Mouse (Mus musculus): ENCODE results near the gene Papolb. TPM values are rescaled to one million over a fixed set of nuclear protein-coding genes. Genes with fewer than 3 reads are reported as not detected.
A peak's percentile ranks its signal among the peaks of the same experiment; 100 is the strongest.

Papolb gene
- total and polyA plus RNA-seq, 3 experiments = not detected

DNA sequence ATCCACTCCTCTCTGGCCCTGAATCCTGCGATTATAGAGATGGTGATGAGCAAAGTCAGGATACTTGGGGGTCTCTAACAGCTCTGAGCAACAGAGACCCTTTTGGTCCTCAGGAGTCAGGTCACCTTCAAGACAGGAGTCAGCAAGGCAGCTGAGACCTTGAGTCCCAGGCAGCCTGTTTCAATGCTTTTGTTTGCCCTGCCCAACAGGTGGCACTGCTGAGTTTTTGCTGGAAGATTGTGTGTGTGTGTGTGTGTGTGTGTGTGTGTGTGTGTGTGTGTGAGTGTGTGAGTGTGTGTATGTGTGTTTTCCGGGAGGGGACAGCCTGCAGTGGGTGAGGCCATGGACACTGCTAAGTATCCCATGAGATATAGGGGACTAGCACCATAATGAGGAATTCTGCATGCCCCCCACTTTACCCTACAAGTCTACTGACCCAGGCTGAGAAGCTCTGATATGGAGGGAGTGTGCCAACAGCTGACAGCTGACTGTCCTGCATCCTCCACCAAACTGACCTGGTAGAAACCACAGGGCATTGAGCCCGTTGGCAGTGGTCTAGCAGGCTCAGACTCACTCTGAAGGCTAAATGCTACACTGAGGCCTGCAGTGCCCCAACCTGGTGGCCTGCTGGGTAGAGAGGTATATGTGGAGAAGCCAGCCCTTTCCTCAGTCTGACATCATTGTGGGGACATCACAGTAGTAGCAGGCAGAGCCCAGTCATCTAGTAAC, 24.0 kb downstream of the Papolb start:
- peak; percentile 31 for DNase-seq (ENCODE audit: extremely low read depth)
- Histone ChIP-seq H3K4me1 (ENCODE audit: control insufficient read depth in 1 of 2, insufficient read depth in 2 of 2) (peaks cover 0 to 12% of the 10 kb centered on the region in 2 experiments; a peak in 2 of 4 replicates), H3K27me3 (replicated peaks) (peaks cover 23% of the 10 kb centered on the region), H3K27ac (ENCODE audit: insufficient read depth, low read depth) (no peak overlapping the region), H3K4me2 (ENCODE audit: insufficient read depth, low read depth, poor library complexity, severe bottlenecking) (no peak overlapping the region), H3K4me3 (replicated peaks in 1 of 3; ENCODE audit: low read depth in 2 of 3, low read length in 2 of 3, poor library complexity in 1 of 3) (no peak overlapping the region), H3K9me3 (replicated peaks; ENCODE audit: low read length) (no peaks in the 10 kb centered on the region), H3K79me2 (replicated peaks; ENCODE audit: control insufficient read depth, extremely low read depth, insufficient read depth, poor library complexity, severe bottlenecking) (no peaks in the 10 kb centered on the region), H3K9ac (ENCODE audit: insufficient read depth, low read depth) (no peak overlapping the region), H3K36me3 (replicated peaks in 1 of 2; ENCODE audit: control insufficient read depth in 1 of 2, insufficient read depth in 1 of 2, low read length in 1 of 2) (no peaks in the 10 kb centered on the region)
- TF ChIP-seq RAD21 (IDR thresholded peaks at IDR 0.05; ENCODE audit: low read depth, low read length) = peak; percentile 20
- peak in 1 of 2 experiments; percentile 64; a peak in 2 of 4 replicates for TF ChIP-seq CTCF (conservative IDR thresholded peaks at IDR 0.05 in 1 of 2, IDR thresholded peaks at IDR 0.05 in 1 of 2; ENCODE audit: low read depth in 2 of 2, low read length in 2 of 2)
- TF ChIP-seq SMC3 (IDR thresholded peaks at IDR 0.05; ENCODE audit: low read depth, low read length) = peak; percentile 43
- no peak for TF ChIP-seq ELF1 (IDR thresholded peaks at IDR 0.05; ENCODE audit: low read depth, low read length)
- TF ChIP-seq POLR2AphosphoS2 (IDR thresholded peaks at IDR 0.05; ENCODE audit: low read depth, low read length) = no peak
- no peak for TF ChIP-seq TBP (conservative IDR thresholded peaks at IDR 0.05; ENCODE audit: low read depth, low read length)
- TF ChIP-seq MAX (IDR thresholded peaks at IDR 0.05; ENCODE audit: low read length) = no peak
- no peak for TF ChIP-seq EP300 (IDR thresholded peaks at IDR 0.05; ENCODE audit: low read length)
- no peak for TF ChIP-seq MAFK (IDR thresholded peaks at IDR 0.05; ENCODE audit: insufficient replicate concordance, low read length)
- in situ Hi-C loops (cut with MboI; ENCODE audit: low pct_ligation_motif_present, low pct_unique_long_range_greater_than_20kb, low sequenced_read_pairs) = loop anchor here (5.0 to 25.0 kb wide), 3 partner anchors 69 to 356 kb away; no protein-coding TSS in a partner anchor
- dilution Hi-C loops (cut with MboI; ENCODE audit: extremely low pct_ligation_motif_present, extremely low pct_unique_long_range_greater_than_20kb, low sequenced_read_pairs) = no loop called here

DNA sequence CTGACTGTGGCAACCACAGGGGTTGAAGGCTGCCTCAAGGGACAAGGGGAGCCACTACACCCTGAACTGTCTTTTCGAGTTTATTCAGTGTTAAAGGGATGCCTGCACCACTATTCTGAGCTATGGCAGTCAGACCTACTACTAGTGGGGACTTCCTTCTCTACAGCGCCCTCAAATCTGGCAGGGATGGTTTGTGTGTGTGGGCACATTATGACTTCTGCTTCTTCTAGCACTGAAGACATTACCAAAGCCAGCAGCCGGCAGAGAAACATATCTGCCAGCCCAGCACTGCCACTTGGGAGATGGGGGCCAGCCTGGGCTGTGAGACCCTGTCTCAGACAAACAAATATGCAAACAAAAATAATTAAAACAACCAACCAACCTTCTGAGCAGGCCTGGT, 25.7 kb downstream of the Papolb start:
- peaks cover 28% of the 10 kb centered on the region for H3K27me3 ChIP-seq (replicated peaks)
- dilution Hi-C loops (cut with MboI; ENCODE audit: extremely low pct_ligation_motif_present, extremely low pct_unique_long_range_greater_than_20kb, low sequenced_read_pairs) = no loop called here
- in situ Hi-C loops (cut with MboI; ENCODE audit: low pct_ligation_motif_present, low pct_unique_long_range_greater_than_20kb, low sequenced_read_pairs) = loop anchor here (5.0 to 25.0 kb wide), 3 partner anchors 71 to 358 kb away; no protein-coding TSS in a partner anchor

DNA sequence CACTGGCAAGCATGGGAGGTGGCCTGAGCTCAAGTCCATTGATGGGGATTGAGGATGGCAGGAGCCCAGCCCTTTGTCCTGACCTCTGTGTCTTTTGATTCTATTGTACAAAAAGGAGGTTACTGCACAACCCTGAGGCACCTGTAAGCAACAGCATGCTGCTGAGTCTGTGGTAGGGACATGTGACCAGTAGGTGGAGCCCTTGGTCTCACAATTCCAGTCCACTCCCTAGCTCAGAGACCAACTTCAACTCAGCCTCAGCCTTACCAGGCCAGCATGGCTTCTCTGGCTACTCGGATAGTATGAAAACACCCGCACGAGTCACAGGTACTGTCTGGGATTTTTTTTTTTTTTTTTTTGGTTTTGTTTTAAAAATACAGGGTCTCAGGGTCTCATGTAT, 27.5 kb downstream of the Papolb start:
- no peak overlapping the region for H3K4me3 ChIP-seq (replicated peaks in 1 of 3; ENCODE audit: low read depth in 2 of 3, low read length in 2 of 3, poor library complexity in 1 of 3)
- no peaks in the 10 kb centered on the region for H3K36me3 ChIP-seq (replicated peaks in 1 of 2; ENCODE audit: control insufficient read depth in 1 of 2, insufficient read depth in 1 of 2, low read length in 1 of 2)
- peak; percentile 86 for DNase-seq (ENCODE audit: extremely low read depth)
- peaks cover 34% of the 10 kb centered on the region for H3K27me3 ChIP-seq (replicated peaks)
- dilution Hi-C loops (cut with MboI; ENCODE audit: extremely low pct_ligation_motif_present, extremely low pct_unique_long_range_greater_than_20kb, low sequenced_read_pairs) (no loop called here), in situ Hi-C loops (cut with MboI; ENCODE audit: low pct_ligation_motif_present, low pct_unique_long_range_greater_than_20kb, low sequenced_read_pairs) (loop anchor here (5.0 to 25.0 kb wide), 3 partner anchors 72 to 360 kb away; no protein-coding TSS in a partner anchor)
- no peaks in the 10 kb centered on the region for H3K9me3 ChIP-seq (replicated peaks; ENCODE audit: low read length)
- H3K9ac ChIP-seq (ENCODE audit: insufficient read depth, low read depth) = no peak overlapping the region
- peaks cover 0 to 12% of the 10 kb centered on the region in 2 experiments; a peak in 2 of 4 replicates for H3K4me1 ChIP-seq (ENCODE audit: control insufficient read depth in 1 of 2, insufficient read depth in 2 of 2)
- no peak overlapping the region for H3K4me2 ChIP-seq (ENCODE audit: insufficient read depth, low read depth, poor library complexity, severe bottlenecking)
- no peaks in the 10 kb centered on the region for H3K79me2 ChIP-seq (replicated peaks; ENCODE audit: control insufficient read depth, extremely low read depth, insufficient read depth, poor library complexity, severe bottlenecking)
- no peak overlapping the region for H3K27ac ChIP-seq (ENCODE audit: insufficient read depth, low read depth)
- TF ChIP-seq ELF1 (IDR thresholded peaks at IDR 0.05; ENCODE audit: low read depth, low read length) (no peak), SMC3 (IDR thresholded peaks at IDR 0.05; ENCODE audit: low read depth, low read length) (peak; percentile 76), MAX (IDR thresholded peaks at IDR 0.05; ENCODE audit: low read length) (peak; percentile 71), NRF1 (IDR thresholded peaks at IDR 0.05; ENCODE audit: low read depth, low read length) (no peak), MAFK (IDR thresholded peaks at IDR 0.05; ENCODE audit: insufficient replicate concordance, low read length) (no peak), ETS1 (conservative IDR thresholded peaks at IDR 0.05; ENCODE audit: low read depth, low read length) (no peak), ZNF384 (IDR thresholded peaks at IDR 0.05; ENCODE audit: low read depth, low read length) (no peak), CTCF (conservative IDR thresholded peaks at IDR 0.05 in 1 of 2, IDR thresholded peaks at IDR 0.05 in 1 of 2; ENCODE audit: low read depth in 2 of 2, low read length in 2 of 2) (peak; percentile 80 to 94), MYC (IDR thresholded peaks at IDR 0.05; ENCODE audit: low read depth, low read length) (0 out of 2 replicates have a peak, but pooled peaks have one; percentile 41), USF1 (IDR thresholded peaks at IDR 0.05; ENCODE audit: low read depth, low read length) (peak; percentile 15; the same call in 1 of the 2 replicates), JUND (conservative IDR thresholded peaks at IDR 0.05; ENCODE audit: low read depth, low read length) (no peak), RAD21 (IDR thresholded peaks at IDR 0.05; ENCODE audit: low read depth, low read length) (peak; percentile 83)

More for the DNA sequence above, 25.7 kb downstream of the Papolb start:
- no peak overlapping the region for H3K4me3 ChIP-seq (replicated peaks in 1 of 3; ENCODE audit: low read depth in 2 of 3, low read length in 2 of 3, poor library complexity in 1 of 3)
- no peaks in the 10 kb centered on the region for H3K9me3 ChIP-seq (replicated peaks; ENCODE audit: low read length)
- no peak overlapping the region for H3K9ac ChIP-seq (ENCODE audit: insufficient read depth, low read depth)
- no peak overlapping the region for H3K4me2 ChIP-seq (ENCODE audit: insufficient read depth, low read depth, poor library complexity, severe bottlenecking)
- H3K27ac ChIP-seq (ENCODE audit: insufficient read depth, low read depth) = no peak overlapping the region
- H3K79me2 ChIP-seq (replicated peaks; ENCODE audit: control insufficient read depth, extremely low read depth, insufficient read depth, poor library complexity, severe bottlenecking) = no peaks in the 10 kb centered on the region
- no peak for DNase-seq (ENCODE audit: extremely low read depth)
- H3K4me1 ChIP-seq (ENCODE audit: control insufficient read depth in 1 of 2, insufficient read depth in 2 of 2) = peaks cover 0 to 12% of the 10 kb centered on the region in 2 experiments; a peak in 2 of 4 replicates
- TF ChIP-seq IRF4 (IDR thresholded peaks at IDR 0.05; ENCODE audit: low read depth, low read length) (no peak), NELFE (IDR thresholded peaks at IDR 0.05; ENCODE audit: low read depth, low read length) (no peak), SIN3A (IDR thresholded peaks at IDR 0.05; ENCODE audit: low read length) (no peak)
- H3K36me3 ChIP-seq (replicated peaks in 1 of 2; ENCODE audit: control insufficient read depth in 1 of 2, insufficient read depth in 1 of 2, low read length in 1 of 2) = no peaks in the 10 kb centered on the region

Data from CH12.LX (cell line).